Mouse (Mus musculus) intestine, embryonic 15.5 days (tissue): ENCODE data around the gene Stra6. TPM values are rescaled to one million over a fixed set of nuclear protein-coding genes. Genes with fewer than 3 reads are reported as not detected.

Experiments used
- ATAC-seq: fragments of 200-750 bp; cut with Nextera tagmentation; 2 replicates; pipeline ENCODE4 v1.8.0; 2017; ENCODE audit warnings: moderate TSS enrichment, moderate library complexity
- H3K27ac ChIP-seq: fragments of 300-500 bp; sonication (generic); 2 replicates; pipeline ENCODE4 v1.5.1; 2015; ENCODE audit warnings: mild to moderate bottlenecking, inconsistent platforms
- H3K27me3 ChIP-seq: fragments of 300-500 bp; sonication (generic); replicated peaks from 2 replicates; pipeline ENCODE4 v1.6.1; 2015; ENCODE audit warnings: inconsistent platforms
- H3K36me3 ChIP-seq: fragments of 300-500 bp; sonication (generic); 2 replicates; pipeline ENCODE4 v1.6.1; 2015; ENCODE audit warnings: inconsistent platforms
- H3K4me1 ChIP-seq: fragments of 300-500 bp; sonication (generic); replicated peaks from 2 replicates; pipeline ENCODE4 v1.6.1; 2015; ENCODE audit warnings: inconsistent platforms
- H3K4me2 ChIP-seq: fragments of 300-500 bp; sonication (generic); replicated peaks from 2 replicates; pipeline ENCODE4 v1.6.1; 2015; ENCODE audit warnings: mild to moderate bottlenecking, inconsistent platforms
- H3K4me3 ChIP-seq: fragments of 300-500 bp; sonication (generic); replicated peaks from 2 replicates; pipeline ENCODE4 v1.5.1; 2015; ENCODE audit warnings: inconsistent platforms
- H3K9ac ChIP-seq: fragments of 300-500 bp; sonication (generic); 2 replicates; pipeline ENCODE4 v1.6.1; 2015; ENCODE audit warnings: inconsistent platforms
- H3K9me3 ChIP-seq: fragments of 300-500 bp; sonication (generic); 2 replicates; pipeline ENCODE4 v1.6.1; 2016; ENCODE audit warnings: inconsistent platforms
- WGBS: fragments of 180-500 bp; shearing (Covaris S2); methylation state at CpG from one replicate; pipeline ENCODE4 v1.1.7; 2015; 5-methylcytosine and 5-hydroxymethylcytosine counted together
- polyA plus RNA-seq: library from polyadenylated mRNA; unstranded; fragments of >200 nt; fragmentation: Nextera tagmentation; extraction: Ambion mirVana; gene quantifications from 2 replicates; pipeline ENCODE4 v1.2.1, GENCODE M21; 2015

The Stra6 gene
- polyA plus RNA-seq, 1 experiment from 2014 or later = 4.6 TPM

DNA sequence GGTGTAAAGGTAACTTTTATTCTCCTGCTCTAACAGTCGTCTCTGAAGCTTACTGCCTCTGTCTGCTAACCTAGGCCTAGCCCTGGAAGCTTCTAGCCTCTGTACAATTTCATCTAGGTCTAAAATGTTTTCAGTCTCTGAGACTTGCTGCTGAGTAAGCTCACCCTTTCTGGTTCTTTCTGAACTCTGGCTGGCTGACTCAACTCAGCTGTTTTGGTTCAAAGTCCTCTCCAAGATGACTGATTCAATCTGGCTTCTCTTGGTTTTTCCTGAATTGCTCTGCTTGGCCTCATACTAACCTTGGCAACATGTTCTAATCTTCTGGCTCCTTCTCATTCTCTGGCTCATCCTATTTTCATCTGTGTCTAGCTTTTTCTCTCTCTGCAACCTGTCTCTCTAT is 102.2 kb downstream of the Stra6 start:
- ATAC-seq = no peak
- Histone ChIP-seq H3K4me1 (peaks cover 4% of the 10 kb centered on the region; the same call in 1 of the 2 replicates), H3K27me3 (no peaks in the 10 kb centered on the region), H3K27ac (no peak overlapping the region), H3K4me2 (no peak overlapping the region), H3K36me3 (no peaks in the 10 kb centered on the region), H3K9ac (no peak overlapping the region), H3K9me3 (no peaks in the 10 kb centered on the region), H3K4me3 (no peak overlapping the region)
- 80% methylated on average over 1 of the region's 1 CpGs for WGBS

DNA sequence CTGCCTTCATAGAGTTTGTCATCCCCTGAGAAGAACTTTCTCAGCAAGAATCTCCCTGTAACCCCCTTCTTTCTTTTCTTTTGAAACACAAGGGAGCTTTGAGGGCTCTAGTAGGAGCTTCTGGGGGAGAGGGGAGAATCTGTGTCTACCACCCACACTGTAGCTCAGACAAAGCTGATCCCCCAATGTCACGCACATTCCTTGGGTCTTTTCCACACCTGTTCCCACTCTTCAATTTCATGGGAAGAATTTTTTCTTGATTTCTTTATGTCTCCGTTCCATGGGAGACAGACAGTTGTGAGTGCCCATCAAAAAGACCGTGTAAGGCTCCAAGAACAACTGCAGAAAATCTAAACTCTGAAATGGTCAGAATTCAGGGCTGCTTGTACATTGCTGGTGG is 105.3 kb downstream of the Stra6 start:
- ATAC-seq = no peak
- H3K36me3 ChIP-seq = no peaks in the 10 kb centered on the region
- peaks cover 4% of the 10 kb centered on the region; the same call in 1 of the 2 replicates for H3K4me1 ChIP-seq
- no peaks in the 10 kb centered on the region for H3K27me3 ChIP-seq
- no peak overlapping the region for H3K27ac ChIP-seq
- no peak overlapping the region for H3K4me2 ChIP-seq
- no peak overlapping the region for H3K4me3 ChIP-seq
- H3K9me3 ChIP-seq = no peaks in the 10 kb centered on the region
- WGBS = 64% methylated on average over 3 of the region's 3 CpGs
- no peak overlapping the region for H3K9ac ChIP-seq

DNA sequence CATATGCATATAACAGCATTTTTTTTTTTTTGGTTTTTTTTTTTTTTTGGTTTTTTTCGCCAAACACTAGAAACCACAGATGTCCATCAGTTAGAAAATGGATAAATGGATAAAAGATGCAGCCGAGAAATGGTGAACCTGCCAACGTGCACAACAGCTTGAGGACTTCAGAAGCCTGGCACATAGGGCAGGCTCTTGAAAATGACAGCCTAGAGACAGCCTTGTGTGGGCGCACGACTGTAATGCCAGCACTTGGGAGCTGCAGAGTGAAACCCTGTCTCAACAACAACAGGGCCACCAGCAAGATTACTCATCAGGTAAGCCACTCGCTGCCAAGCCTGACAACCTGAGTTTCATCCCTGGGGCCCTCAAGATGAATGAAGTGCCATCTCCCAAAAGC is 105.8 kb downstream of the Stra6 start:
- Histone ChIP-seq H3K27me3 (no peaks in the 10 kb centered on the region), H3K27ac (no peak overlapping the region), H3K4me3 (no peak overlapping the region), H3K4me1 (peaks cover 4% of the 10 kb centered on the region; the same call in 1 of the 2 replicates), H3K9ac (no peak overlapping the region), H3K4me2 (no peak overlapping the region), H3K36me3 (no peaks in the 10 kb centered on the region), H3K9me3 (no peaks in the 10 kb centered on the region)
- 84% methylated on average over 6 of the region's 6 CpGs for WGBS
- ATAC-seq = no peak

DNA sequence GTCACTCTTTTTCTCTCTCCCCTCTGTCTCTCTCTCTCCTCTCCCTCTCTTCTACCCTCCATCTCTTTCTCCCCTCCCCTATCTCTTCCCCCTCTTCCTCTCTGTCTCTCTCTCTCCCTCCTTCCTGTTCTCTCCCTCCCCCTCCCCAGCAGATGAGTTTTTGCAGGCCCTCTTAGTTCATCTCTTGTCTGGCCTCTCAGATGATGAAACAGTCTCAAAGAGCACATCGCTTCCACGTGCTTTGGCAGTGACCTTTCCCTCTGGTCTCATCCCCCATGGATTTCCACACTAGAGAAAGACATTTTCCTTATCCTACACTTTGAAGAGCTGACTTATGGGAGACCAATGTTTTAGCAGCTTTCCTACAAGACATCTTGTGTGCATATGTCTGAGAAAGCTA is 109.3 kb downstream of the Stra6 start:
- Histone ChIP-seq H3K4me3 (no peak overlapping the region), H3K27ac (no peak overlapping the region), H3K4me2 (no peak overlapping the region), H3K4me1 (peaks cover 4% of the 10 kb centered on the region; the same call in 1 of the 2 replicates), H3K9ac (no peak overlapping the region), H3K9me3 (no peaks in the 10 kb centered on the region), H3K27me3 (no peaks in the 10 kb centered on the region), H3K36me3 (no peaks in the 10 kb centered on the region)
- no peak for ATAC-seq
- 55% methylated on average over 2 of the region's 2 CpGs for WGBS

DNA sequence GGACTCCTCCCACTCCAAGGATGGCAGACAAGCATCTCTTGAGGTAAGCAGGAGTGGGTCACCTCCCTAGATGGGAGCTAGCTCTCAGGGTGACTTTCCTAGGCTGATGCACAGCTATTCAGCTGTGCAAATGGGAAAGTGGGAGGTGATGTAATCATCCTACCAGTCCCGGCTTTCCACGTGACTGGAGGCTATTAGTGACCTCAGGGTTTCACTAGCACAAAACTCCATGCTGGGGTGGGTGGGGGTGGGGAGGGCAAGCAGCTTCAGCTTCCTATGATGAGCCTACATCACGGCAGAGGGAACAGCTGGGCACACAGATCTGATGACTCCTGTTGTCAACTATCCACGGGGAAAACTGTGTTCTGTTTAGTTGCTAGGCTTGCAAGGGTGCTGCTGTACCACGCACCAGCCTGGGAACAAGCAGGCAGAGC is 111.2 kb downstream of the Stra6 start:
- Histone ChIP-seq H3K4me1 (no peaks in the 10 kb centered on the region), H3K36me3 (no peaks in the 10 kb centered on the region), H3K9ac (no peak overlapping the region), H3K27me3 (no peaks in the 10 kb centered on the region), H3K27ac (no peak overlapping the region), H3K9me3 (no peaks in the 10 kb centered on the region), H3K4me3 (no peak overlapping the region), H3K4me2 (no peak overlapping the region)
- WGBS = 37% methylated on average over 5 of the region's 5 CpGs
- peak; percentile 39; the same call in 1 of the 2 replicates for ATAC-seq

DNA sequence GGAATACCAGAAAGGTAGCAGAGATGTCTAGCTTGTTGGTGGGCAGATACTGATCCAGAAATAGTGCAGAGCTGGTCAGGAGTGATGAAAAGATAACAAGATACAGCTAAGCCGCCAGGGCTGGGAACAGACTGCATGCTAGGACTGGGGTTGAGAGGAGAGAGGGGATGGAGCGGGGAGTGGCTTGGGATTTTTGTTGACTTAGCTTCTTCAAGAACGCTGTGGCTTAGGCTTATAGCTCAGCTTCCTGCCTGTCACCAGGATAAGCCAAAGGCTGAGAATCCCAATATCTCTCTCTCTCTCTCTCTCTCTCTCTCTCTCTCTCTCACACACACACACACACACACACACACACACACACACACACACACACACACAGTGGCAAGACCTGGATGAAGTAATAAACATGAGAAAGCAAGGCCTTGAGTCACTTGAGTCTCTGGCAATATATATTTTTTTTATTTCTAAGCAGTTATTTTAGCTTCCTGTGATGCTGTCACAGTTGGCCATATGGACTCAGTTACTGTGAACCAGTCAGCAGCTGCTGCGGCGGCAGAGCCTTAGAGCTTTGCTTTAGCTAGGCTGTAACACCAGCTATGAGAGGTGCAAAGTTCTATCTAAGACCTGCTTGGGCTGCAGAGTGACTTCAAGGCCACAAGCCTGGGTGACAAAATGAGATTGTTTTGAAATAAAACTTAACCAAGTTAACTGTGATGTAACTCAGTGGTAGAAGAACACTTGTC is 112.3 kb downstream of the Stra6 start:
- Histone ChIP-seq H3K4me2 (no peak overlapping the region), H3K27ac (peak overlapping the region; percentile 40; the same call in 1 of the 2 replicates), H3K27me3 (no peaks in the 10 kb centered on the region), H3K9me3 (no peaks in the 10 kb centered on the region), H3K4me3 (no peak overlapping the region), H3K4me1 (no peaks in the 10 kb centered on the region), H3K9ac (no peak overlapping the region), H3K36me3 (no peaks in the 10 kb centered on the region)
- 29% methylated on average over 5 of the region's 5 CpGs for WGBS
- peak; percentile 63; the same call in 1 of the 2 replicates for ATAC-seq

DNA sequence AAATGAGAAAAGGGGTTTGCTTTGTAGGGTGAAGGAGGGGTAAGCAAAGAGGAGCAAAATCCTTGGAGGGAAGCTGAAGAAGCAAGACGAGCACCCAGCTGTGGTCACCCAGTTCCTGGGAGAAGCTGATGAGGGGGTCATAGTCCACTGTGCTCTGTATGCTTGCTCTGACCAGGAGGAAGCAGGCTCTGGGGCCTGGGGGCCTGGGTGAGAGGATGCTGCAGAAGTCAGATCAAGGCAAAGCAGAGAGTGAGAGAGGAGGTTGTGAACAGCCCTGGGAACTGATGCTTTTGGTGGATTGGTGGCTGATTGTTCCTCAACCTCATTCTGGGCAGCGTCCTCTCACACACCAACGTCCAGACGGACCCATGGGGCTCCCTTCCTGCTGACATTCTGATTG is 113.6 kb downstream of the Stra6 start:
- no peaks in the 10 kb centered on the region for H3K36me3 ChIP-seq
- no peaks in the 10 kb centered on the region for H3K4me1 ChIP-seq
- H3K27ac ChIP-seq = no peak overlapping the region
- no peaks in the 10 kb centered on the region for H3K9me3 ChIP-seq
- ATAC-seq = no peak
- H3K27me3 ChIP-seq = no peaks in the 10 kb centered on the region
- 79% methylated on average over 4 of the region's 4 CpGs for WGBS
- no peak overlapping the region for H3K9ac ChIP-seq
- no peak overlapping the region for H3K4me2 ChIP-seq
- H3K4me3 ChIP-seq = no peak overlapping the region

DNA sequence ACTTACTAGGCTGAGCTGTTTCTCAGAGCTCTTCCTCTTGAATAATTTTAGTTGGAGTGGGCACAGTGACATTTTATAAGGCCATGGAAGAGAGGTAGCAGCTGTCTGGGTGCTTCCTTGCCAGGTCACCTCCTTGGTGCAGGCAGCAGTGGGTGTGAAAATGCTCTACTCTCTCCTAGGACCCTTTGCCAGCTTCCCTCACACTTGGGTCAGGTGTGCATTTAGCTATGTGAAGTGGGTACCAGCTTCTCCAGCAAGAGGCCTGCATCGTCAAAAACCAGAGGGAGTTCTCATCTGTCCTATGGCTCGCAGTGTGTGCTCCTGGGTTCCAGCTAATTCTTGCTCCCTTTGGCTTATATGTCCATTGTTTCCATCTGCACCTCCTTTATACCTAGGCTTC is 115.8 kb downstream of the Stra6 start:
- H3K36me3 ChIP-seq = no peaks in the 10 kb centered on the region
- no peak overlapping the region for H3K4me2 ChIP-seq
- no peak overlapping the region for H3K4me3 ChIP-seq
- ATAC-seq = no peak
- no peak overlapping the region for H3K27ac ChIP-seq
- 93% methylated on average over 2 of the region's 2 CpGs for WGBS
- no peak overlapping the region for H3K9ac ChIP-seq
- no peaks in the 10 kb centered on the region for H3K4me1 ChIP-seq
- H3K9me3 ChIP-seq = no peaks in the 10 kb centered on the region
- no peaks in the 10 kb centered on the region for H3K27me3 ChIP-seq

DNA sequence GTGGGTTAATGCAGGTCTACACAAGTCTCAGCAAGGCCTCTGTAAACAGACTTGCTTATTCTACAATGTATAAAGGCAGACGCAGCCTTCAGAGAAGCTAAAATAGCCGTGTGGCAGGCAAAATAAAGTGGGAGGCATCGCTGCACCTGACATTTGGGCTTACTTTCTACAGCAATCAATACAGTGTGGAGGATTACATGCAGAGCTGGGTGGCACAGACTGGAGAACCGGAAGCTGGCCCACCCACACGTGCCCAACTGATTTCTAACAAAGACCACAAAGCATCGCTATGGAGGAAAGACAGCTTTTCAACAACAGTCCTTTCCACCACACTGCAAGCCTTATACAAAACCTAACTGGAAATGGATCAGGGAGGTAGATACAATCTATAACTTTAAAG is 120.9 kb downstream of the Stra6 start:
- Histone ChIP-seq H3K4me2 (no peak overlapping the region), H3K4me3 (no peak overlapping the region), H3K27ac (no peak overlapping the region), H3K9me3 (no peaks in the 10 kb centered on the region), H3K27me3 (no peaks in the 10 kb centered on the region), H3K9ac (no peak overlapping the region), H3K36me3 (no peaks in the 10 kb centered on the region), H3K4me1 (no peaks in the 10 kb centered on the region)
- 78% methylated on average over 6 of the region's 6 CpGs for WGBS
- ATAC-seq = no peak

DNA sequence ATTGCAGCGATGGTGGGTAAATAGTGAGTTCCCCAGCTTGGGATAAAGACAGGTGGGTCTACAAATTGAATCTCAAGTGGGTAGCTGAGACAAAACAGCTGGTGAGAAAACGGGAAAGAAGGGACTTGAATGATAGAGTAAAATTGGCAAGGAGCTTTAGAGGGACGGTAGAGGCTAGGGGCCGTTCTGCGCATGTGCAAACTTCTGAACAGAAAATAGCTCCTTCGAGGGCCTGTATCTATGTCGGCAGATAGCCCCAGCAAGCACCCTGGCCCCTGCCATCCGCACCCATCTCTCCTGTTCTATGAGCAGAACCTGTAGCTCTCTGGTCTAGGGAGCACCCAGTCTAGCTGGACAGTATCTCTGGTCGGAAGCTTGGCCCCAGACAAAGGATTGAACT is 130.6 kb downstream of the Stra6 start:
- WGBS = 63% methylated on average over 9 of the region's 9 CpGs
- H3K36me3 ChIP-seq = no peaks in the 10 kb centered on the region
- no peak overlapping the region for H3K4me3 ChIP-seq
- H3K27ac ChIP-seq = no peak overlapping the region
- peaks cover 46% of the 10 kb centered on the region for H3K27me3 ChIP-seq
- ATAC-seq = no peak
- H3K9me3 ChIP-seq = no peaks in the 10 kb centered on the region
- no peak overlapping the region for H3K9ac ChIP-seq
- no peak overlapping the region for H3K4me2 ChIP-seq
- peaks cover 27% of the 10 kb centered on the region for H3K4me1 ChIP-seq

DNA sequence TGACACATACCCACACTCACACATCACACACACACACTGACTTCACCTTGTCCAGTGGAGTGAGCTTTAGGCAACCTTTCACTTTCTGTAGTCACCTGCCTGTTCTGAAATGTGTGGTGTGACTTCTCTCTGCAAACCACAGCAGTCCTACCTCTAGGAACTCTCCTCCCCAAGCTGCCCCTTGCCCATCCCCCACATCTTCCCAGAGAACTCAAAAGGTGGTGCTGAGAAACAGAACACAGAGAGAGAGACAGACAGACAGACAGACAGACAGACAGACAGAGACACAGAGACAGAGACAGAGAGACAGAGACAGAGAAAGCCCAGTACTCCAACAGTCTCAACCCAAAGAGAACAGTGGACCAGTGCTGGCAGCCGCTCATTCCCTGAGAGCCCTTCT is 132.1 kb downstream of the Stra6 start:
- ATAC-seq = no peak
- Histone ChIP-seq H3K36me3 (no peaks in the 10 kb centered on the region), H3K4me3 (no peak overlapping the region), H3K27ac (no peak overlapping the region), H3K4me2 (0 out of 2 replicates have a peak overlapping the region, but pooled peaks have one; percentile 20), H3K9me3 (no peaks in the 10 kb centered on the region), H3K9ac (no peak overlapping the region), H3K27me3 (peaks cover 60% of the 10 kb centered on the region), H3K4me1 (peaks cover 30% of the 10 kb centered on the region)
- WGBS = 23% methylated on average over 1 of the region's 1 CpGs

DNA sequence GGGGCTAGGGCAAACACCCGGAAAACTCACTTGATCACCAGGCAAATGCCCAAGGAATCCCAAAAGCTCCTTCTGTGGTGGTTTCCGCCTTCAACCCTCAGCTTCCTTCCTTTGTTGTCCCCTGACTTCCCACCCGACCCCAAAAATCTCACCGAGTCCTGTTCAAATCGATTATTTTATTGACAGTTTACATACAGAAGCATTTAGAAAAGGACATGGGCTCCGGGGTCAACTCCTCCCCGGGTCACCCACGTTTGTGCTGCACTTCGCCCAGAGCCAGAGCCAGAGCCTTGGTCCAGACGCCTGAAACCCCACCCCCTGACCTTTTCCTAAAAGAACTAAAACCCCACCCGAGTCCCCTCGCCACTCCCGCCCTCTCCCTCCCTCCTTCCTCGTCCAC is 132.6 kb downstream of the Stra6 start:
- peaks cover 65% of the 10 kb centered on the region for H3K27me3 ChIP-seq
- no peak overlapping the region for H3K27ac ChIP-seq
- H3K4me1 ChIP-seq = peaks cover 33% of the 10 kb centered on the region
- peak overlapping the region; percentile 20; the same call in 1 of the 2 replicates for H3K4me2 ChIP-seq
- no peaks in the 10 kb centered on the region for H3K9me3 ChIP-seq
- no peaks in the 10 kb centered on the region for H3K36me3 ChIP-seq
- WGBS = 7% methylated on average over 13 of the region's 14 CpGs
- no peak for ATAC-seq
- H3K9ac ChIP-seq = no peak overlapping the region
- no peak overlapping the region; the same call in 1 of the 2 replicates for H3K4me3 ChIP-seq
